Mouse (Mus musculus) liver, postnatal 0 days (tissue): Measurements from ENCODE around the gene Rab31.

Experiments used
- CTCF ChIP-seq: sonication (generic); IDR thresholded peaks from 2 replicates; pipeline ENCODE4 v1.5.1; 2016; ENCODE audit warnings: antibody characterized with exemption, low read depth
- EP300 ChIP-seq: IDR thresholded peaks from 2 replicates; pipeline ENCODE4 v1.6.1; 2016; ENCODE audit warnings: antibody characterized with exemption, low read depth, mild to moderate bottlenecking

- TF ChIP-seq CTCF (no peak), EP300 (no peak)
These were observed 8.4 kb upstream of the Rab31 start for GRCm38 (mm10) chr17:65780970-65781369.
